Mouse (Mus musculus): ENCODE data around the gene Pgap1.

Gene Pgap1

DNA sequence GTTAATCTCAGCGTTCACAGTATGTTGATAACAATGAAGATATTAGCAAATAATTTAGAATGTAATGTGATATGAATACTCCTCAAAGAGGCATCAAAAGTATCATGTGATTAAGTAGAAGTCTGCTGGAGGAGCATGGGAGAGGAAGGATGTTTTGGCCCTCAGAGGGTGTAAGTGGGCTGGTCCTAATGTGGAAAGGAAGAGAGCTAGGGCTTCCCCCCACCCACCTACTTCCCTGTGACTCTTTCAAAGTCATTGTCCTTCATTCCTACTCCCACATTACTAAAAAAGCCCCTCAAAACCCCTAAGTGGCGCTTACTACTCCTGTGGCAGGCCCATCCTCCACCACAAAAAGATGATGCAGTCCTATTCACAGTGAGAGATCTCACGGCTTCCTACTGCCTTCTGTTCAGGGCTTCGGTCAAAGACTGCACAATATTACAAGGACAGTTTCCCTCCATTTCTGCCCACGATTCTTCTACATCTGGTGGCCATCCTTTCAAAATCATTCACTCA, 37.4 kb downstream of the Pgap1 start:
- DNase-seq (ENCODE audit: low read depth, low spot score): no peak

- DNase-seq (ENCODE audit: low read depth, low spot score): peak; percentile 8
Observed at GRCm38 (mm10) chr1:54513836-54514235, 43.6 kb downstream of the Pgap1 start.

DNA sequence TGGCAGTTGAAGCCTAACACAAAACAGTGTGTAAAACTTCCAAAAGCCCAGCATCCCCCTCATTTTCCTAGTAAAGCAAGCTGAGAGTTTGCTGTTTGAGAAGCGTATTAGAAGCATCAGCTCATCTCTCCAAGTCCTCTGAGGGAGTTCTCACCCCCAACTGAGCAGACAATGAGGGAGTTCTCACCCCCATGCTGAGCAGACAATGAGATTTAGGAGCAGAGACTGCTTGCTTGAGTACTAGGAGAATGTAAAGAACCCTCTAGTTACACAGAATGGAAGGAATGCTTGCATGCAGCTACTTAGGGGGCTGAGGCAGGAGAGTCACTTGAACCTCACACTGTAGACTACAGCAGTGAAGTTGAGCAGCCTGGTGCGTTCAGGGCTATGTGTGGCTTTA, 59.0 kb downstream of the Pgap1 start:
- no peak for DNase-seq (ENCODE audit: low read depth, low spot score)

- no peak for DNase-seq (ENCODE audit: low read depth, low spot score)
Observed at GRCm38 (mm10) chr1:54496254-54496653, 61.2 kb downstream of the Pgap1 start.

- DNase-seq (ENCODE audit: low read depth, low spot score): no peak
Observed at GRCm38 (mm10) chr1:54493496-54493895, 64.0 kb downstream of the Pgap1 start.

DNA sequence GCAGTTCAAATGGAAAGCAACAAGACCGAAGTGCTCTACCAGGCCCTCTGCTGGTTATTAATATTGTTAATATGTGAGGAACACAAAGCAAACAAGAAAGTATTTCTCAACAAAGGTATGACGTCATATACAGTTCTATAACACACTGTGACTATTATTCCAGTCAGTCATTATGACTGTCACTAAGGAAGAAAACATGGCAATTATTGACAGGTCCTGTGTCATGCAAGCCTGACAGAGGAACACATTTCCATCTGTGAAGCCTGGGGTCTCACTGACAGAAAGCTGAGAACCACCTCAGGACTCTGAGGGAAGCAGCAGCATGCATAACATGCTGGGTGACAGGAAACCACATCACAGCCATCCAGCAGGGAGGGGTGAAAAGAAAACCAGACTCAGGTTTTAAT, 65.0 kb downstream of the Pgap1 start:
- DNase-seq (ENCODE audit: low read depth, low spot score): no peak

GRCm38 (mm10) chr1:54484744-54485420, 72.6 kb downstream of the Pgap1 start:
- DNase-seq (ENCODE audit: low read depth, low spot score): no peak

GRCm38 (mm10) chr1:54480491-54480890, 77.0 kb downstream of the Pgap1 start:
- no peak for DNase-seq (ENCODE audit: low read depth, low spot score)

- DNase-seq (ENCODE audit: low read depth, low spot score): no peak
Observed at GRCm38 (mm10) chr1:54468662-54469061, 88.8 kb downstream of the Pgap1 start.

- no peak for DNase-seq (ENCODE audit: low read depth, low spot score)
Observed at GRCm38 (mm10) chr1:54467366-54467765, 90.1 kb downstream of the Pgap1 start.

DNA sequence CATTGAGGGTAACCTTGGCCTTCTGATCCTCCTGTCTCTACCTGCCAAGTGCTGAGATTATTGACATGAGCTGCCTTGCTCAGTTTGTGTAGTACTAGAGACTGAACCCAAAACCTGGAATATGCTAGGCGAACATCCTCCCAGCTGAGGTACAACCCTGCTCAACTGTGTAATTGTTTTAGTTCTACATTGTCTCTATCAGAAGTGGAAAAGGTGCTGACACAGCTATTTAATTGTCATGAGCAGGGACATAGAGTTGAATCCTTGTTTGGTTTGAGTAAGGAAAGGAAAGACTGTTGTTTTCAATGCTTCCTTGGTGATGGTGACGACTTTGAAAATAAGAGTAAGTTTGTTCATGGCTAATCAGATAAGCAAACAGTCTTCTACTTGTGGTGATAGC, 105.4 kb downstream of the Pgap1 start:
- no peak for DNase-seq (ENCODE audit: low read depth, low spot score)

GRCm38 (mm10) chr1:54448833-54449232, 108.7 kb downstream of the Pgap1 start:
- DNase-seq (ENCODE audit: low read depth, low spot score): no peak

- no peak for DNase-seq (ENCODE audit: low read depth, low spot score)
Observed at GRCm38 (mm10) chr1:54443641-54444040, 113.8 kb downstream of the Pgap1 start.

GRCm38 (mm10) chr1:54439080-54439476, 118.4 kb downstream of the Pgap1 start:
- no peak for DNase-seq (ENCODE audit: low read depth, low spot score)

GRCm38 (mm10) chr1:54438340-54439079, 119.0 kb downstream of the Pgap1 start, which contains the start of gene Gtf3c3:
Gene Gtf3c3, minus strand, starts transcription at chr1:54438971.
- peak; percentile 72 for DNase-seq (ENCODE audit: low read depth, low spot score)

Data from retina, adult 2 months (tissue).